In genomic region chr14:55644261-55644888, GRCm38 (mm10) we compare ENCODE assay signal across 8 mouse cellular contexts. TPM values are rescaled to one million over a fixed set of nuclear protein-coding genes. Genes with fewer than 3 reads are reported as not detected.
DNase-seq lines count a peak whose midpoint lies in the region; ATAC-seq lines count a peak whose summit lies in the region.

No protein-coding gene starts in this region.

- peak overlapping the region; percentile 80 for H3K4me2 ChIP-seq in heart, embryonic 14.5 days (ENCODE audit: low read length)
- H3K4me2 ChIP-seq in limb, embryonic 11.5 days (ENCODE audit: low read depth, severe bottlenecking), result peak overlapping the region; percentile 62
- peak overlapping the region; percentile 72 for H3K4me2 ChIP-seq in neural tube, embryonic 11.5 days (ENCODE audit: low read depth)

- WGBS in heart, embryonic 14.5 days, result 20% methylated on average over 17 of the region's 17 CpGs
- 41% methylated on average over 17 of the region's 17 CpGs for WGBS in limb, embryonic 11.5 days
- WGBS in neural tube, embryonic 11.5 days, result 34% methylated on average over 17 of the region's 17 CpGs

- H3K27ac ChIP-seq in brown adipose tissue, adult 24 weeks (replicated peaks; ENCODE audit: low read depth, low read length), result peak overlapping the region; percentile 53
- H3K27ac ChIP-seq in heart, embryonic 14.5 days (replicated peaks in 1 of 2; ENCODE audit: control insufficient read depth in 1 of 2, insufficient read depth in 1 of 2, low read depth in 2 of 2, low read length in 2 of 2), result peak overlapping the region; percentile 76 to 94
- H3K27ac ChIP-seq in limb, embryonic 11.5 days (replicated peaks; ENCODE audit: low read depth, low read length), result no peak overlapping the region
- no peak overlapping the region for H3K27ac ChIP-seq in neural tube, embryonic 11.5 days (ENCODE audit: low read depth, low read length)

- peaks cover 54% of the 10 kb centered on the region for H3K36me3 ChIP-seq in erythroblast, embryonic 14.5 days (ENCODE audit: control insufficient read depth)
- peaks cover 45% of the 10 kb centered on the region for H3K36me3 ChIP-seq in heart, embryonic 14.5 days (ENCODE audit: control insufficient read depth, insufficient read depth, low read length)
- peaks cover 9% of the 10 kb centered on the region; the same call in 1 of the 2 replicates for H3K36me3 ChIP-seq in limb, embryonic 11.5 days (ENCODE audit: control insufficient read depth, insufficient read depth, low read length)
- H3K36me3 ChIP-seq in neural tube, embryonic 11.5 days (ENCODE audit: control insufficient read depth, insufficient read depth, low read length), result 0 out of 2 replicates have a peak, but pooled peaks cover 3% of the 10 kb centered on the region

- no peaks in the 10 kb centered on the region for H3K9me3 ChIP-seq in erythroblast, embryonic 14.5 days (ENCODE audit: control insufficient read depth, low read length)
- H3K9me3 ChIP-seq in heart, embryonic 14.5 days (ENCODE audit: control insufficient read depth, low read length), result no peaks in the 10 kb centered on the region
- H3K9me3 ChIP-seq in limb, embryonic 11.5 days (ENCODE audit: control insufficient read depth, low read length), result no peaks in the 10 kb centered on the region
- no peaks in the 10 kb centered on the region for H3K9me3 ChIP-seq in neural tube, embryonic 11.5 days (ENCODE audit: control insufficient read depth, low read length)

- H3K27me3 ChIP-seq in erythroblast, embryonic 14.5 days (ENCODE audit: control insufficient read depth), result no peaks in the 10 kb centered on the region
- no peaks in the 10 kb centered on the region for H3K27me3 ChIP-seq in heart, embryonic 14.5 days (ENCODE audit: control insufficient read depth, insufficient read depth, low read length)
- H3K27me3 ChIP-seq in limb, embryonic 11.5 days (ENCODE audit: control insufficient read depth, insufficient read depth, low read length), result no peaks in the 10 kb centered on the region
- no peaks in the 10 kb centered on the region for H3K27me3 ChIP-seq in neural tube, embryonic 11.5 days (ENCODE audit: control insufficient read depth, insufficient read depth, low read length)

- ATAC-seq in erythroblast, adult 5-6 weeks (replicated peaks; ENCODE audit: low FRiP score, poor library complexity, severe bottlenecking), result no peak
- no peak for ATAC-seq in heart, embryonic 14.5 days (ENCODE audit: insufficient number of reproducible peaks, insufficient read depth, low FRiP score, low read depth)
- ATAC-seq in limb, embryonic 11.5 days (ENCODE audit: insufficient number of reproducible peaks, low FRiP score, low TSS enrichment, low read depth), result no peak
- no peak for ATAC-seq in neural tube, embryonic 11.5 days (ENCODE audit: insufficient read depth, low FRiP score, low TSS enrichment)

- H3K9ac ChIP-seq in heart, embryonic 14.5 days (ENCODE audit: low read length), result peak overlapping the region; percentile 81
- peak overlapping the region; percentile 93 for H3K9ac ChIP-seq in limb, embryonic 11.5 days (ENCODE audit: low read length)
- H3K9ac ChIP-seq in neural tube, embryonic 11.5 days (ENCODE audit: low read length), result peak overlapping the region; percentile 95

- no peak for DNase-seq in limb, embryonic 11.5 days (ENCODE audit: low spot score)
- DNase-seq in neural tube, embryonic 11.5 days (ENCODE audit: low spot score), result no peak
- DNase-seq in cerebellum, postnatal 10 days, result no peak
- no peak for DNase-seq in adrenal gland, adult 8-10 months

- peaks cover 60% of the 10 kb centered on the region for H3K4me1 ChIP-seq in erythroblast, embryonic 14.5 days (ENCODE audit: control insufficient read depth)
- peaks cover 10% of the 10 kb centered on the region for H3K4me1 ChIP-seq in brown adipose tissue, adult 24 weeks (ENCODE audit: control insufficient read depth, insufficient read depth, insufficient read length, low read length)
- peaks cover 11 to 19% of the 10 kb centered on the region in 2 experiments for H3K4me1 ChIP-seq in heart, embryonic 14.5 days (ENCODE audit: control insufficient read depth in 2 of 2, insufficient read depth in 2 of 2, low read length in 2 of 2)
- H3K4me1 ChIP-seq in limb, embryonic 11.5 days (ENCODE audit: control insufficient read depth, insufficient read depth, low read length), result peaks cover 10% of the 10 kb centered on the region; the same call in 1 of the 2 replicates
- peaks cover 15% of the 10 kb centered on the region for H3K4me1 ChIP-seq in neural tube, embryonic 11.5 days (ENCODE audit: control insufficient read depth, insufficient read depth, low read length)

- peak overlapping the region; percentile 74 for H3K4me3 ChIP-seq in erythroblast, embryonic 14.5 days (replicated peaks)
- H3K4me3 ChIP-seq in brown adipose tissue, adult 24 weeks (ENCODE audit: insufficient read depth, low read depth, low read length), result peak overlapping the region; percentile 89
- peak overlapping the region; percentile 61 to 70 for H3K4me3 ChIP-seq in heart, embryonic 14.5 days (ENCODE audit: control insufficient read depth in 1 of 2, insufficient read depth in 1 of 2, low read depth in 1 of 2, low read length in 2 of 2)
- H3K4me3 ChIP-seq in limb, embryonic 11.5 days (ENCODE audit: low read depth, low read length), result peak overlapping the region; percentile 97
- peak overlapping the region; percentile 94 for H3K4me3 ChIP-seq in neural tube, embryonic 11.5 days (ENCODE audit: low read depth, low read length)

RNA-seq across cellular contexts. Expression of gene Tm9sf1, which starts 0.8 kb away (rescaled TPM):
- 1.1 and 1.7 TPM in 2 replicates for polyA plus RNA-seq in erythroblast, embryonic 14.5 days (2012)
- 9.6 and 14.2 TPM in 2 replicates for total RNA-seq in erythroblast, adult 5-6 weeks (2015; ENCODE audit: low replicate concordance)
- 12.0 and 20.5 TPM in 2 replicates for total RNA-seq in erythroblast, adult 5-6 weeks (2017; ENCODE audit: low replicate concordance)
- polyA plus RNA-seq in brown adipose tissue, adult 24 weeks (2012; ENCODE audit: insufficient read depth, insufficient read length, missing spikeins), result 21.6 and 26.6 TPM in 2 replicates
- 86.6 and 90.0 TPM in 2 replicates for polyA plus RNA-seq in heart, embryonic 14.5 days (2014; fragmentation: Nextera tagmentation; extraction: Ambion mirVana)
- polyA plus RNA-seq in limb, embryonic 11.5 days (2014; fragmentation: Nextera tagmentation; extraction: Ambion mirVana), result 83.2 and 83.3 TPM in 2 replicates
- 64.2 and 65.8 TPM in 2 replicates for polyA plus RNA-seq in neural tube, embryonic 11.5 days (2014; fragmentation: Nextera tagmentation; extraction: Ambion mirVana)
- total RNA-seq in adrenal gland, adult 8-10 months (2022), result 100 to 1,000 TPM in 2 of 4 experiments, 10 to 100 TPM in 2; 95.2 to 101 (median 98.7) TPM

RNA-seq across cellular contexts. Expression of gene Tssk4, which starts 5.6 kb away (rescaled TPM):
- 0.05 TPM in 1 of 2 replicates, not detected in the other for polyA plus RNA-seq in erythroblast, embryonic 14.5 days (2012)
- 0.84 TPM in 1 of 2 replicates, not detected in the other for total RNA-seq in erythroblast, adult 5-6 weeks (2015; ENCODE audit: low replicate concordance)
- 0.28 and 0.68 TPM in 2 replicates for total RNA-seq in erythroblast, adult 5-6 weeks (2017; ENCODE audit: low replicate concordance)
- not detected in 2 replicates for polyA plus RNA-seq in brown adipose tissue, adult 24 weeks (2012; ENCODE audit: insufficient read depth, insufficient read length, missing spikeins)
- polyA plus RNA-seq in heart, embryonic 14.5 days (2014; fragmentation: Nextera tagmentation; extraction: Ambion mirVana), result 0.35 and 0.46 TPM in 2 replicates
- 0.77 and 0.91 TPM in 2 replicates for polyA plus RNA-seq in limb, embryonic 11.5 days (2014; fragmentation: Nextera tagmentation; extraction: Ambion mirVana)
- 0.89 and 0.93 TPM in 2 replicates for polyA plus RNA-seq in neural tube, embryonic 11.5 days (2014; fragmentation: Nextera tagmentation; extraction: Ambion mirVana)
- total RNA-seq in adrenal gland, adult 8-10 months (2022), result 1 to 10 TPM in 2 of 4 experiments, under 1 TPM in 2; 0.93 to 2.0 (median 1.5) TPM

RNA-seq across cellular contexts. Expression of gene Gm49378, which starts 6.7 kb away (rescaled TPM):
- polyA plus RNA-seq in erythroblast, embryonic 14.5 days (2012), result 0.01 and 0.44 TPM in 2 replicates
- 0.96 and 5.4 TPM in 2 replicates for total RNA-seq in erythroblast, adult 5-6 weeks (2015; ENCODE audit: low replicate concordance)
- total RNA-seq in erythroblast, adult 5-6 weeks (2017; ENCODE audit: low replicate concordance), result 5.4 TPM in 1 of 2 replicates, not detected in the other
- polyA plus RNA-seq in brown adipose tissue, adult 24 weeks (2012; ENCODE audit: insufficient read depth, insufficient read length, missing spikeins), result 2.7 and 3.4 TPM in 2 replicates
- 1.8 and 2.5 TPM in 2 replicates for polyA plus RNA-seq in heart, embryonic 14.5 days (2014; fragmentation: Nextera tagmentation; extraction: Ambion mirVana)
- 2.2 and 2.9 TPM in 2 replicates for polyA plus RNA-seq in limb, embryonic 11.5 days (2014; fragmentation: Nextera tagmentation; extraction: Ambion mirVana)
- 1.0 and 1.6 TPM in 2 replicates for polyA plus RNA-seq in neural tube, embryonic 11.5 days (2014; fragmentation: Nextera tagmentation; extraction: Ambion mirVana)
- total RNA-seq in adrenal gland, adult 8-10 months (2022), result 1 to 10 TPM in 2 of 4 experiments, not detected in 2; 1.5 to 1.9 TPM

RNA-seq across cellular contexts. Expression of gene Ipo4, which starts 8.6 kb away (rescaled TPM):
- 2.2 and 2.9 TPM in 2 replicates for polyA plus RNA-seq in erythroblast, embryonic 14.5 days (2012)
- 3.7 and 29.7 TPM in 2 replicates for total RNA-seq in erythroblast, adult 5-6 weeks (2015; ENCODE audit: low replicate concordance)
- total RNA-seq in erythroblast, adult 5-6 weeks (2017; ENCODE audit: low replicate concordance), result 7.0 and 13.8 TPM in 2 replicates
- polyA plus RNA-seq in brown adipose tissue, adult 24 weeks (2012; ENCODE audit: insufficient read depth, insufficient read length, missing spikeins), result 25.0 and 31.0 TPM in 2 replicates
- 65.7 and 68.4 TPM in 2 replicates for polyA plus RNA-seq in heart, embryonic 14.5 days (2014; fragmentation: Nextera tagmentation; extraction: Ambion mirVana)
- polyA plus RNA-seq in limb, embryonic 11.5 days (2014; fragmentation: Nextera tagmentation; extraction: Ambion mirVana), result 91.5 and 100 TPM in 2 replicates
- 99.2 and 104 TPM in 2 replicates for polyA plus RNA-seq in neural tube, embryonic 11.5 days (2014; fragmentation: Nextera tagmentation; extraction: Ambion mirVana)
- total RNA-seq in adrenal gland, adult 8-10 months (2022), result 100 to 1,000 TPM in 3 of 4 experiments, 10 to 100 TPM in 1; 93.7 to 140 (median 111) TPM

RNA-seq across cellular contexts. Expression of gene Mdp1, which starts 15.9 kb away (rescaled TPM):
- polyA plus RNA-seq in erythroblast, embryonic 14.5 days (2012), result 1.0 and 1.4 TPM in 2 replicates
- total RNA-seq in erythroblast, adult 5-6 weeks (2015; ENCODE audit: low replicate concordance), result 4.6 and 10.4 TPM in 2 replicates
- total RNA-seq in erythroblast, adult 5-6 weeks (2017; ENCODE audit: low replicate concordance), result 7.1 and 8.4 TPM in 2 replicates
- polyA plus RNA-seq in brown adipose tissue, adult 24 weeks (2012; ENCODE audit: insufficient read depth, insufficient read length, missing spikeins), result 29.0 and 33.3 TPM in 2 replicates
- polyA plus RNA-seq in heart, embryonic 14.5 days (2014; fragmentation: Nextera tagmentation; extraction: Ambion mirVana), result 99.2 and 100 TPM in 2 replicates
- polyA plus RNA-seq in limb, embryonic 11.5 days (2014; fragmentation: Nextera tagmentation; extraction: Ambion mirVana), result 60.7 and 64.0 TPM in 2 replicates
- polyA plus RNA-seq in neural tube, embryonic 11.5 days (2014; fragmentation: Nextera tagmentation; extraction: Ambion mirVana), result 65.5 and 65.7 TPM in 2 replicates
- total RNA-seq in adrenal gland, adult 8-10 months (2022), result 10 to 100 TPM; 59.0 to 65.8 (median 62.3) TPM

Comparison
In these comparisons a context has a peak if more than half of its experiments do, and no peak if none do; other contexts are left out.
1. H3K27ac ChIP-seq: peak in brown adipose tissue, adult 24 weeks (single experiment) and heart, embryonic 14.5 days (2 of 2); none in limb, embryonic 11.5 days (single experiment) and neural tube, embryonic 11.5 days (single experiment).
2. Peak in every context shown above with its lines, with median percentiles within 50 percentile points of each other: H3K4me3 ChIP-seq, H3K4me2 ChIP-seq and H3K9ac ChIP-seq.